Mouse (Mus musculus) liver, embryonic 15.5 days (tissue): ENCODE results near the gene Zfp2. TPM values are rescaled to one million over a fixed set of nuclear protein-coding genes. Genes with fewer than 3 reads are reported as not detected.

ENCODE experiments used
- ATAC-seq: fragments of 200-750 bp; cut with Nextera tagmentation; 2 replicates; pipeline ENCODE4 v1.8.0; 2017; ENCODE audit warnings: moderate number of reproducible peaks, mild to moderate bottlenecking, moderate library complexity; ENCODE audit not compliant: insufficient read depth
- H3K27ac ChIP-seq: fragments of 300-500 bp; sonication (generic); replicated peaks from 2 replicates; pipeline ENCODE4 v1.5.1; 2015; ENCODE audit warnings: mild to moderate bottlenecking, inconsistent platforms
- H3K27me3 ChIP-seq: fragments of 300-500 bp; sonication (generic); 2 replicates; pipeline ENCODE4 v1.6.1; 2015; ENCODE audit warnings: mild to moderate bottlenecking, inconsistent platforms
- H3K36me3 ChIP-seq: fragments of 300-500 bp; sonication (generic); replicated peaks from 2 replicates; pipeline ENCODE4 v1.6.1; 2015; ENCODE audit warnings: moderate library complexity, mild to moderate bottlenecking, inconsistent platforms
- H3K4me1 ChIP-seq: fragments of 300-500 bp; sonication (generic); replicated peaks from 2 replicates; pipeline ENCODE4 v1.6.1; 2015; ENCODE audit warnings: inconsistent platforms
- H3K4me2 ChIP-seq: fragments of 300-500 bp; sonication (generic); 2 replicates; pipeline ENCODE4 v1.6.1; 2015; ENCODE audit warnings: moderate library complexity, mild to moderate bottlenecking, inconsistent platforms
- H3K4me3 ChIP-seq: fragments of 300-500 bp; sonication (generic); replicated peaks from 2 replicates; pipeline ENCODE4 v1.5.1; 2015; ENCODE audit warnings: mild to moderate bottlenecking, inconsistent platforms
- H3K9ac ChIP-seq: fragments of 300-500 bp; sonication (generic); 2 replicates; pipeline ENCODE4 v1.6.1; 2015; ENCODE audit warnings: moderate library complexity, mild to moderate bottlenecking, inconsistent platforms
- H3K9me3 ChIP-seq: fragments of 300-500 bp; sonication (generic); replicated peaks from 2 replicates; pipeline ENCODE4 v1.6.1; 2016; ENCODE audit warnings: inconsistent platforms
- WGBS: fragments of 180-500 bp; shearing (Covaris S2); methylation state at CpG from one replicate; pipeline ENCODE4 v1.1.7; 2015; ENCODE audit warnings: mixed read lengths; ENCODE audit not compliant: insufficient replicate concordance; 5-methylcytosine and 5-hydroxymethylcytosine counted together
- polyA plus RNA-seq: library from polyadenylated mRNA; unstranded; fragments of >200 nt; fragmentation: Nextera tagmentation; extraction: Ambion mirVana; gene quantifications from 2 replicates; pipeline ENCODE4 v1.2.1, GENCODE M21; 2015

Zfp2 gene
- 1.8 and 2.2 TPM in 2 replicates for polyA plus RNA-seq

GRCm38 (mm10) chr11:50915671-50916320 lies at the start of gene Zfp2:
Gene Zfp2 (minus strand): TSS chr11:50916165.
- Histone ChIP-seq H3K27ac (no peak within 1 kb of the TSS), H3K4me2 (peak within 1 kb of the TSS; percentile 77), H3K9ac (peak within 1 kb of the TSS; percentile 63), H3K9me3 (no peaks in the 10 kb centered on the region), H3K36me3 (peaks cover 9% of the 10 kb centered on the region; the same call in 1 of the 2 replicates), H3K27me3 (no peaks in the 10 kb centered on the region), H3K4me3 (peak within 1 kb of the TSS; percentile 66), H3K4me1 (no peaks in the 10 kb centered on the region; the same call in 1 of the 2 replicates)
- under 1% methylated on average over 47 of the region's 47 CpGs for WGBS
- ATAC-seq: peak; percentile 93

- no peaks in the 10 kb centered on the region for H3K4me1 ChIP-seq
- H3K36me3 ChIP-seq: no peaks in the 10 kb centered on the region
- H3K9me3 ChIP-seq: no peaks in the 10 kb centered on the region
- H3K27me3 ChIP-seq: no peaks in the 10 kb centered on the region
- no peak overlapping the region for H3K27ac ChIP-seq
- WGBS: 20% methylated on average over 2 of the region's 2 CpGs
- ATAC-seq: no peak
- no peak overlapping the region for H3K9ac ChIP-seq
- no peak overlapping the region for H3K4me3 ChIP-seq
- no peak overlapping the region for H3K4me2 ChIP-seq
Measured at GRCm38 (mm10) chr11:50964886-50965285, 48.9 kb upstream of the Zfp2 start.

GRCm38 (mm10) chr11:50953665-50954064 lies 37.7 kb upstream of the Zfp2 start, which contains the start of gene Prop1:
Gene Prop1 (minus strand): TSS chr11:50953765.
- Histone ChIP-seq H3K4me1 (no peaks in the 10 kb centered on the region), H3K27me3 (no peaks in the 10 kb centered on the region), H3K27ac (no peak within 1 kb of the TSS), H3K4me2 (no peak within 1 kb of the TSS), H3K9me3 (no peaks in the 10 kb centered on the region), H3K36me3 (no peaks in the 10 kb centered on the region), H3K9ac (no peak within 1 kb of the TSS), H3K4me3 (no peak within 1 kb of the TSS)
- ATAC-seq: no peak
- WGBS: 58% methylated on average over 5 of the region's 6 CpGs

GRCm38 (mm10) chr11:50952290-50952689 lies 36.3 kb upstream of the Zfp2 start:
- Histone ChIP-seq H3K27ac (no peak overlapping the region), H3K9ac (no peak overlapping the region), H3K36me3 (no peaks in the 10 kb centered on the region), H3K4me2 (no peak overlapping the region), H3K27me3 (no peaks in the 10 kb centered on the region), H3K9me3 (no peaks in the 10 kb centered on the region), H3K4me1 (no peaks in the 10 kb centered on the region), H3K4me3 (no peak overlapping the region)
- 60% methylated on average over 14 of the region's 14 CpGs for WGBS
- no peak for ATAC-seq

- no peak for ATAC-seq
- Histone ChIP-seq H3K4me2 (no peak within 1 kb of the TSS), H3K27ac (no peak within 1 kb of the TSS), H3K36me3 (no peaks in the 10 kb centered on the region), H3K4me1 (no peaks in the 10 kb centered on the region), H3K9me3 (no peaks in the 10 kb centered on the region), H3K27me3 (no peaks in the 10 kb centered on the region), H3K4me3 (no peak within 1 kb of the TSS), H3K9ac (no peak within 1 kb of the TSS)
- 65% methylated on average over 14 of the region's 14 CpGs for WGBS
Measured at GRCm38 (mm10) chr11:50943506-50943905, 27.5 kb upstream of the Zfp2 start, which contains the start of gene 4933414I15Rik. Gene 4933414I15Rik (minus strand): TSS chr11:50943765.

GRCm38 (mm10) chr11:50942386-50942785 lies 26.4 kb upstream of the Zfp2 start:
- no peaks in the 10 kb centered on the region for H3K27me3 ChIP-seq
- H3K4me3 ChIP-seq: no peak overlapping the region
- 51% methylated on average over 12 of the region's 12 CpGs for WGBS
- no peaks in the 10 kb centered on the region for H3K4me1 ChIP-seq
- no peak overlapping the region for H3K4me2 ChIP-seq
- no peak overlapping the region for H3K27ac ChIP-seq
- no peaks in the 10 kb centered on the region for H3K9me3 ChIP-seq
- H3K36me3 ChIP-seq: no peaks in the 10 kb centered on the region
- no peak overlapping the region for H3K9ac ChIP-seq
- no peak for ATAC-seq

- Histone ChIP-seq H3K9me3 (no peaks in the 10 kb centered on the region), H3K9ac (no peak overlapping the region), H3K4me1 (no peaks in the 10 kb centered on the region), H3K4me2 (no peak overlapping the region), H3K27ac (no peak overlapping the region), H3K27me3 (no peaks in the 10 kb centered on the region), H3K36me3 (no peaks in the 10 kb centered on the region), H3K4me3 (no peak overlapping the region)
- WGBS: 28% methylated on average over 14 of the region's 14 CpGs
- ATAC-seq: no peak
Measured at GRCm38 (mm10) chr11:50939621-50940366, 23.8 kb upstream of the Zfp2 start.

GRCm38 (mm10) chr11:50938435-50938834 lies 22.5 kb upstream of the Zfp2 start:
- H3K27ac ChIP-seq: no peak overlapping the region
- H3K4me2 ChIP-seq: no peak overlapping the region
- 49% methylated on average over 8 of the region's 8 CpGs for WGBS
- ATAC-seq: no peak
- no peak overlapping the region for H3K4me3 ChIP-seq
- H3K9ac ChIP-seq: no peak overlapping the region
- H3K9me3 ChIP-seq: no peaks in the 10 kb centered on the region
- no peaks in the 10 kb centered on the region for H3K27me3 ChIP-seq
- no peaks in the 10 kb centered on the region for H3K4me1 ChIP-seq
- no peaks in the 10 kb centered on the region for H3K36me3 ChIP-seq

GRCm38 (mm10) chr11:50932040-50932439 lies 16.1 kb upstream of the Zfp2 start:
- Histone ChIP-seq H3K9ac (no peak overlapping the region), H3K27me3 (peaks cover 26% of the 10 kb centered on the region), H3K4me2 (peak overlapping the region; percentile 78), H3K36me3 (no peaks in the 10 kb centered on the region), H3K27ac (no peak overlapping the region), H3K4me3 (no peak overlapping the region), H3K4me1 (0 out of 2 replicates have a peak, but pooled peaks cover 3% of the 10 kb centered on the region), H3K9me3 (no peaks in the 10 kb centered on the region)
- ATAC-seq: no peak
- WGBS: 25% methylated on average over 1 of the region's 1 CpGs

GRCm38 (mm10) chr11:50931451-50931866 lies 15.5 kb upstream of the Zfp2 start, which contains the start of gene Zfp354b:
Gene Zfp354b (minus strand): TSS chr11:50931633.
- WGBS: under 1% methylated on average over 18 of the region's 18 CpGs
- H3K27me3 ChIP-seq: peaks cover 26% of the 10 kb centered on the region
- no peaks in the 10 kb centered on the region for H3K9me3 ChIP-seq
- no peaks in the 10 kb centered on the region for H3K36me3 ChIP-seq
- H3K4me3 ChIP-seq: peak within 1 kb of the TSS; percentile 60
- H3K27ac ChIP-seq: no peak within 1 kb of the TSS
- peak; percentile 70 for ATAC-seq
- H3K4me1 ChIP-seq: 0 out of 2 replicates have a peak, but pooled peaks cover 3% of the 10 kb centered on the region
- peak within 1 kb of the TSS; percentile 30 for H3K9ac ChIP-seq
- peak within 1 kb of the TSS; percentile 78 for H3K4me2 ChIP-seq

- Histone ChIP-seq H3K27ac (no peak overlapping the region), H3K9ac (peak overlapping the region; percentile 30), H3K36me3 (no peaks in the 10 kb centered on the region), H3K9me3 (no peaks in the 10 kb centered on the region), H3K4me2 (peak overlapping the region; percentile 78), H3K4me3 (peak overlapping the region; percentile 60), H3K4me1 (0 out of 2 replicates have a peak, but pooled peaks cover 3% of the 10 kb centered on the region), H3K27me3 (peaks cover 26% of the 10 kb centered on the region)
- ATAC-seq: peak; percentile 44
- 2% methylated on average over 16 of the region's 16 CpGs for WGBS
Measured at GRCm38 (mm10) chr11:50931021-50931420, 15.1 kb upstream of the Zfp2 start.
